Mouse (Mus musculus) spleen, adult 2 months (tissue): ENCODE data around the gene Vps18. TPM values are rescaled to one million over a fixed set of nuclear protein-coding genes. Genes with fewer than 3 reads are reported as not detected.

Experiments used
- DNase-seq, 2 experiments: peaks; one replicate each; pipeline versions ENCODE4 v3.0.0 to v3.0.0-alpha.2; 2012 to 2021; ENCODE audit warnings: low spot score in 2 of 2, low read depth in 1 of 2
- H3K27ac ChIP-seq: fragments of 200-500 bp; 2 replicates; pipeline ENCODE4 v1.5.1; 2012; ENCODE audit warnings: low read length, inconsistent platforms; ENCODE audit not compliant: insufficient read depth
- H3K27me3 ChIP-seq: fragments of 200-500 bp; 2 replicates; pipeline ENCODE4 v1.6.1; 2012; ENCODE audit warnings: mild to moderate bottlenecking, moderate library complexity, low read length, inconsistent platforms; ENCODE audit not compliant: control insufficient read depth, insufficient read depth
- H3K36me3 ChIP-seq: fragments of 200-500 bp; 2 replicates; pipeline ENCODE4 v1.6.1; 2012; ENCODE audit warnings: mild to moderate bottlenecking, low read length, inconsistent platforms; ENCODE audit not compliant: control insufficient read depth, insufficient read depth
- H3K4me1 ChIP-seq: fragments of 200-500 bp; 2 replicates; pipeline ENCODE4 v1.6.1; 2011; ENCODE audit warnings: inconsistent platforms; ENCODE audit not compliant: control insufficient read depth, insufficient read depth, insufficient read length
- H3K4me3 ChIP-seq: fragments of 200-500 bp; 2 replicates; pipeline ENCODE4 v1.5.1; 2011; ENCODE audit warnings: mild to moderate bottlenecking, inconsistent platforms; ENCODE audit not compliant: insufficient read depth, insufficient read length; ENCODE audit errors: extremely low read depth
- CTCF ChIP-seq: fragments of 200-500 bp; IDR thresholded peaks from 2 replicates; pipeline ENCODE4 v1.5.1; 2011; ENCODE audit warnings: mild to moderate bottlenecking, inconsistent platforms; ENCODE audit not compliant: insufficient read depth, insufficient read length, insufficient replicate concordance; ENCODE audit errors: extremely low read depth
- POLR2A ChIP-seq: fragments of 200-500 bp; IDR thresholded peaks from 2 replicates; pipeline ENCODE4 v1.6.1; 2011; ENCODE audit warnings: low read depth, low read length, inconsistent platforms
- WGBS: fragments of 180-500 bp; shearing (Covaris S2); methylation state at CpG from one replicate; pipeline ENCODE4 v1.1.7; 2018; 5-methylcytosine and 5-hydroxymethylcytosine counted together
- polyA plus RNA-seq: library from polyadenylated mRNA; depleted of rRNA; stranded (reverse); fragments of >200 nt; gene quantifications from 2 replicates; pipeline ENCODE4 v1.2.3, GENCODE M21; 2012; rRNA removed

The Vps18 gene
- polyA plus RNA-seq, 1 experiment = 19.3 TPM

- TF ChIP-seq POLR2A = no peak
- no peak for TF ChIP-seq CTCF
- Histone ChIP-seq H3K4me3 (no peak overlapping the region), H3K36me3 (no peaks in the 10 kb centered on the region), H3K27me3 (no peaks in the 10 kb centered on the region), H3K4me1 (peaks cover 15% of the 10 kb centered on the region), H3K27ac (peak overlapping the region; percentile 37)
- DNase-seq = no peak
- WGBS = 18% methylated on average over 10 of the region's 10 CpGs
These were observed 47.9 kb downstream of the Vps18 start for GRCm38 (mm10) chr2:119336470-119336869.

- no peaks in the 10 kb centered on the region for H3K27me3 ChIP-seq
- H3K4me1 ChIP-seq = peaks cover 15% of the 10 kb centered on the region
- H3K4me3 ChIP-seq = peak overlapping the region; percentile 61
- no peaks in the 10 kb centered on the region for H3K36me3 ChIP-seq
- WGBS = 5% methylated on average over 60 of the region's 60 CpGs
- peak overlapping the region; percentile 71 for H3K27ac ChIP-seq
- TF ChIP-seq CTCF = peak; percentile 83
- TF ChIP-seq POLR2A = no peak
- peak; percentile 59 to 74 for DNase-seq
These were observed 49.1 kb downstream of the Vps18 start for GRCm38 (mm10) chr2:119337425-119338265.

DNA sequence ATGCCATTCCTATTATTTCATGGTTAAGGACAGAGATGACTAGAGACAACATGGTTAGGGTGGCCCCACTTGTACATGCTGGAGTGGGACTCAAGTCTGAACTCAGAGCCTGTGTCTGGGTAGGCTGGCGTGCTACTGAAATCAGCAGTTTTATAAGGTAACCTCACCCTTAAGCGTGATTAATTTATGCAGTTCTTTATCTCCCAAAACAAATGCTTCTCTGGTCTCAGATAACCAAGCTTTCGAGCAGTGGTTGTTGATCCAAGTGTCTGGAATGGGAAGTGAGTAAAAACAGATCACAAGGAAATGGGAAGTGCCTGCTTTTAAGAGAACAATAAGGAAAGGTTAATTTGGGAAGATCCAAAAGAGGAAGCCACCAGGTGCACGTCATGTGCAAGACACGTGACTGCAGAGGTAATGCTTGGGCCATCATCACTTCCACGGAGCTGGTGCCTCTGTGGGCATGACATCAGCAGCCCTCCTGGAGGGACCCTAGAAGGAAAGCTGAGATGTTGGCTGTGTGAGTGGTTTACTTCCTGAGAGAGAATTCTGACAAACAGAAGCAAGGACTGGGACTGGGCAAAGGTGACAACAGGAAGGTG, 56.1 kb downstream of the Vps18 start:
- Histone ChIP-seq H3K27me3 (no peaks in the 10 kb centered on the region; the same call in 1 of the 2 replicates), H3K4me3 (no peak overlapping the region), H3K36me3 (no peaks in the 10 kb centered on the region), H3K27ac (no peak overlapping the region), H3K4me1 (no peaks in the 10 kb centered on the region)
- 35% methylated on average over 6 of the region's 6 CpGs for WGBS
- TF ChIP-seq POLR2A (no peak), CTCF (no peak)
- DNase-seq = no peak

Other genes with a start within 250 kb of the Vps18 start
- 0.35 and 0.42 TPM in 2 replicates for gene Knl1, start 241.6 kb upstream of the Vps18 start, polyA plus RNA-seq
- 5.0 and 6.4 TPM in 2 replicates for gene Rad51, start 175.9 kb upstream of the Vps18 start, polyA plus RNA-seq
- gene Rmdn3, start 131.7 kb upstream of the Vps18 start, polyA plus RNA-seq = 10.1 and 12.7 TPM in 2 replicates
- gene Gchfr, start 121.0 kb upstream of the Vps18 start, polyA plus RNA-seq = 3.2 and 4.2 TPM in 2 replicates
- 0.09 and 0.26 TPM in 2 replicates for gene Gm14137, start 114.2 kb upstream of the Vps18 start, polyA plus RNA-seq
- 23.7 and 42.8 TPM in 2 replicates for gene Zfyve19, start 80.1 kb upstream of the Vps18 start, polyA plus RNA-seq
- 2.9 and 3.5 TPM in 2 replicates for gene Dnajc17, start 79.9 kb upstream of the Vps18 start, polyA plus RNA-seq
- not detected in 2 replicates for gene Ppp1r14d, start 58.8 kb upstream of the Vps18 start, polyA plus RNA-seq
- 2.9 and 7.2 TPM in 2 replicates for gene Spint1, start 51.4 kb upstream of the Vps18 start, polyA plus RNA-seq
- gene Rhov, start 17.5 kb upstream of the Vps18 start, polyA plus RNA-seq = 0.15 and 0.38 TPM in 2 replicates
- gene Dll4, start 37.0 kb downstream of the Vps18 start, polyA plus RNA-seq = 5.6 and 6.2 TPM in 2 replicates
- 1.9 and 2.9 TPM in 2 replicates for gene Chac1, start 62.5 kb downstream of the Vps18 start, polyA plus RNA-seq
- 7.3 and 8.0 TPM in 2 replicates for gene Ino80, start 188.9 kb downstream of the Vps18 start, polyA plus RNA-seq